Mouse (Mus musculus): Measurements from ENCODE around the gene Slc10a4.
"Not testable (repeated sequence)": the region's sequence is repeated elsewhere in the genome, so short reads cannot be mapped to it uniquely, and the experiment has no call there.

Gene Slc10a4

DNA sequence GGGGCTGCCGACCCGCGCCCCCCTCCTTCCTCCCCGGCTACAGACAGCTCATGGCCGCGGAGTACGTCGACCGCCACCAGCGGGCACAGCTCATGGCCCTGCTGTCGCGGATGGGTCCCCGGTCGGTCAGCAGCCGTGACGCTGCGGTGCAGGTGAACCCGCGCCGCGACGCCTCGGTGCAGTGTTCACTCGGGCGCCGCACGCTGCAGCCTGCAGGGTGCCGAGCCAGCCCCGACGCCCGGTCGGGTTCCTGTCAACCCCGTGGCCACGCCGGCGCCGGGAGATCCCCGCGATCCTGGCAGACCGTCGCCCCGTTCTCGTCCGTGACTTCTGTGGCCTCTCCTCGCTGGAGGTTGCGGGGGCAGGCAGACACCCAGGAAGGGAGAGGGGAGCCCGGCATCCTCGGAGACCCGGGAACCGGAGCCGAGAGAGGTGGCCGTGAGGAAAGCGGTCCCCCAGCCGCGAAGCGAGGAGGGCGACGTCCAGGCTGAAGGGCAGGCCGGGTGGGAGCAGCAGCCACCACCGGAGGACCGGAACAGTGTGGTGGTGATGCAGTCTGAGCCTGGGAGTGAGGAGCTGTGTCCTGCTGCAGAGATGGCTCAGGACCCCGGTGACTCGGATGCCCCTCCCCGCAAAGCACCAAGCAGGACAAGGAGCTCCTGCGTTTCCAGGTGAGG, 7.1 kb downstream of the Slc10a4 start:
- not testable (repeated sequence) for DNase-seq (ENCODE audit: low read depth, low spot score)

DNA sequence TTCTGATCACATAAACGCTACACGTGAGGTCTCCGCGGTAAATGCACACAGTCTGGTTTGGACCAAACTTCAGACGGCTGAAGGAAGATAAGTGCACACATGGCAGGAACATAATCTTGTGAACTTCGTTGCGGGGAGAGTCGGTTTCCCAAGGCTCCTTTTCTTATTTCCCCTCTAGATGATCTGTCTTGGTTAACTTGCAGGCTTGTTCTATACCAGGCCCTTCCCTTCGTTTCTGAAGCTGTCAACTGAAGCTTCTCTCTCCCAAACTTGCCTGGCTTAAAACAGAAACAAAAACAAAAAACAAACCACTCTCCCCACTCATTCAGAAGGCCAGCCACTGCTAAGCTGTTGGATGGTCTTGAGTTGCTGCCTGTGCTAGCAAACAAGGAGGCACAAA, 8.1 kb downstream of the Slc10a4 start:
- no peak for DNase-seq (ENCODE audit: low read depth, low spot score)

DNA sequence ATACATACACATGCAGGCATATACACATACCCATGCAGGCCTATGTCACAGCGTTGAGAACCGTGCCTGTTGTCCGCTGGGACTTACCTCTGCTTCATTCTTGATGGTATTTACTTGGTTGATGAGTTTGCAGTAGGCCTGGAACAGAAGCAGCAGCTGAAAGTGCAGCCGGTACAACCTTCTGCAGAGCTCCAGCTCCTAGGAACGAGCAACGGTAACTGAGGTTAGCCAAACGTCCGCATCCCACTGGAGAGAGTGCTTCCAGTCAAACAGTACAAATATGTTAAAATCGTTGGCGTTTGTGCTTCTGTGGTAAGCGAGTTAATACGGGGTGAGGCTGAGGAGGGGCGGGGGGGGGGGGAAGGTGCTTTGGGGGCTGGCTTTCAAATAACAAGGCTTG, 17.1 kb downstream of the Slc10a4 start:
- DNase-seq (ENCODE audit: low read depth, low spot score): no peak

DNA sequence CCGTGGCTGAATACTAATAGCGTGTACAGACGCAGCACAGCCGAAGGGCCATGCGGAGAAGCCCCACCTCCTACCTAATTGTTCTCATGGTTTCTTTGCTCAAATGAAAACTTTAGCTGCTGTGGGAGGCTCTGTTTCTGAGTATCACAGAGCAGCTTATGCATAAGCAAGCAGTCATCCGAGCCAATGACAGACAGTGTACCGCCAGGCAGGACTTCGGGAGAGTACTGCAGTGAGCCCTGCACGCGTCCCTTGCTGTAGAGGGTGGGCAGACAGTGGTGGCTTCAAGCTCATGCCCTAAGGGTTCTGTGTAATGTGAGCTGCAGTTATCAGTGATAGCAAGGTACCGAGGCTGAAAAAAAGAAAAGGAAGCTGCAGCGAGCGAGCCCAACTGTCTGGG, 22.0 kb downstream of the Slc10a4 start:
- no peak for DNase-seq (ENCODE audit: low read depth, low spot score)

DNA sequence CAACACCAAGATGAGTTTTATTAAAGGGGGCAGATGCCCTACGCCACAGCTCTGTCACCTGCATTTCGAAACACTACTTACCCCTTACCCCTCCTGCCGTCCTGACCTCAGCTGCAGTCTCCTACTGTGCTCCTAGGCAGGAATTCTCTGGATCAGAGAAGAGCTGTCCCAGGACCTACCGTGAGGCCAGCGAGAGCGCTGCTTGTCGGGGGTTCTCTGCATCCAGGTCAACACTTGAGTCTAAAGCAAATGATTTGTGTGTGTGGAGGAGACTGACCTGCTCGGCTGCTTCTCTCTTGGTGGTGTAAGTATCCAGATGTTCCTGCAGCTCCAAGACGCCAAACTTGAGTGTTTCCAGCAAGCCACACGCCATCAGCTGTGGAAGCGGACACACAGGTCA, 25.8 kb downstream of the Slc10a4 start:
- DNase-seq (ENCODE audit: low read depth, low spot score): no peak

DNA sequence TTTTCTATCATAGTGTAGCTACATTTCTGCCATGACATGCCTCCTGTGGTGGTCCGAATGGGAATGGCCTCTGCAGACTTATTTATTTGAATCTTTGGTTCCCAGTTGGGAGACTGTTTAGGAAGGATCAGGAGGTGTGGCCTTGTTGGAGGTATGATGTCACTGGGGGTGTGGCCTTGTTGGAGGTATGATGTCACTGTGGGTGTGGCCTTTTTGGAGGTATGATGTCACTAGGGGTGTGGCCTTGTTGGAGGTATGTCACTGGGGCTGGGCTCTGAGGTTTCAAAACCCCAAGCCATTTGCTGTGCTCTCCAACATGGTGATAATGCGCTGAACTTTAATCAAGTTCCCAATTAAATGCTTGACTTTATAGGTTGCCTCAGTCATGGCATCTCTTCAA, 37.4 kb downstream of the Slc10a4 start:
- peak; percentile 20 for DNase-seq (ENCODE audit: low read depth, low spot score)

DNA sequence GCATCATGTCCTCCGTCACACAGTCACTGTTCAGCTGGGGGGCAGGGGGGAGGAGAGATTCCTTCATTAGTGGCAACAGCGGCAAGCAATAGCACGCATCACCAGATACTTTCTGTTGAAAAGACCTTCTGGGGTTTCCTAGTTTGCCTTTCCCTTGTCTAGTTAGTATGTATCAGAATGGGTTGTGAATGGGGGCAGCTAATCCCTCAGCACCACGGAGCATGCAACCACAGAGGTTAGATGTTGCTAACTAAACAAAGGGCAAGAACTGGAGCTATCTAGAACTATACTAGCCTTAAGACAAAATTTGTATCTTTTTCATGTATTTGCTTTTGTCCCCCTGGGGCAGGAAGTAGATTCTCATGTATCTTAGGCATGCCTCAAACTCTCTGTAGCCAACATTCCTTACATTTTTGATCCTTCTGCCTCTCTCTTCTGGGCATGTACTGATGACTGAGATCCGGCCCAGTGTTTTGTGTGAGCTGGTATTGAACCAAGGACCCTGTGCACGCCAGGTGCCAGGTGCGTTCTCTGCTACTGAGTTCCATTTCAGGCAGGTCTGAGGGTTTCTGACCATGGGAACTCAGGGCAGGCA, 41.1 kb downstream of the Slc10a4 start:
- DNase-seq (ENCODE audit: low read depth, low spot score): no peak

DNA sequence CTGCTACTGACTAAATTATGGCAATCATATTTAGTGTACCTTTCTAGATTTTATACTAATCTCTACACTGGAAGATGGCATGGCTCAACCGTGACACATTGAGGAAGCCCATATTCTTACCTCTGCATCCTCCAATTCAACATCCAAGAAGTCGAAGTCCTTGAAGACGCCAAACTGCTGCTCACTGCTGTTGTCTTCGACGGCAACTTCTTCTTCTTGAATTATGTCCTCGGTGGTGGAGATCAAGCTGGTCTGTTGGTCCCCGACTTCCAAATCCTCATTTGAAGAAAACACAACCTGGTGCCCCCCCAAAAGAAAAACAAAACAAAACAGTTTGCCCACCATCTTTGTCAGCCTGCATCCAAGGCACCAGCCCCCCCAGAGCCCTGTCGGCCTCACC, 47.2 kb downstream of the Slc10a4 start:
- no peak for DNase-seq (ENCODE audit: low read depth, low spot score)

DNA sequence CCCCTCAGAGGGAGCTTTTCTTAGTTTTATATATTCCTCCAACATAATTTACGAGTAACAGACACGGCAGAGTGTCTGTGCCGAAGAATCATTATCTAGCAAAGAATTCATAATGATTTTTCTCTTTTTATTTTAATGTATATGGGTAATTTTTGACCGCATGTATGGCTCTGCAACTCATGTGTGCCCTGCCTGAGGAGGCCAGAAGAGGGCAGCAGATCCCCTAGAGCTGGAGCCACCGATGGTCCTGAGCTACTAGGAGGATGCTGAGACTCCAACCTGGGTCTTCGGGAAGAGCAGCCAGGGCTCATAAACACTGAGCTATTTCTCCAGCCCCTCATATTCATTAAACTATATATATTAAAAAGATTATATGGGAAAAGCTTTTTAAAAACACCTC, 49.8 kb downstream of the Slc10a4 start:
- DNase-seq (ENCODE audit: low read depth, low spot score): no peak

DNA sequence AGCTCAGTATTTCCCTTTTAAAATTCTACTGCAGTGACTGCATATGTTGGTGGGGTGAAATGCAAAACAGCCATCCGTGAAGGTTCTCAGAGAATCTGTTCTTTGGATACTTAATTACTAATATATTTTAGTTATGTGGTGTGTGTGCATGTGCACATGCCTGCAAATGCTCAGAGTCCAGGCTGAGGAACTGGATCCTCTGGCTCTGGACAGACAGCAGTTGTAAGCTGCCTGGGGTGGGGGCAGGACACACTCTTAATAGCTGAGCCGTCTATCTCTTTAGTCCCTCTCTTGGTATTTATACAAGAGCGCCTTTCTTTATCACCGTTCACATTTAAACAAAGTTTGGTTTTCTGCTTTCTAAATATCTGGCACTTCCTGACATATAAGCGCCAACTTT, 50.3 kb downstream of the Slc10a4 start:
- no peak for DNase-seq (ENCODE audit: low read depth, low spot score)

DNA sequence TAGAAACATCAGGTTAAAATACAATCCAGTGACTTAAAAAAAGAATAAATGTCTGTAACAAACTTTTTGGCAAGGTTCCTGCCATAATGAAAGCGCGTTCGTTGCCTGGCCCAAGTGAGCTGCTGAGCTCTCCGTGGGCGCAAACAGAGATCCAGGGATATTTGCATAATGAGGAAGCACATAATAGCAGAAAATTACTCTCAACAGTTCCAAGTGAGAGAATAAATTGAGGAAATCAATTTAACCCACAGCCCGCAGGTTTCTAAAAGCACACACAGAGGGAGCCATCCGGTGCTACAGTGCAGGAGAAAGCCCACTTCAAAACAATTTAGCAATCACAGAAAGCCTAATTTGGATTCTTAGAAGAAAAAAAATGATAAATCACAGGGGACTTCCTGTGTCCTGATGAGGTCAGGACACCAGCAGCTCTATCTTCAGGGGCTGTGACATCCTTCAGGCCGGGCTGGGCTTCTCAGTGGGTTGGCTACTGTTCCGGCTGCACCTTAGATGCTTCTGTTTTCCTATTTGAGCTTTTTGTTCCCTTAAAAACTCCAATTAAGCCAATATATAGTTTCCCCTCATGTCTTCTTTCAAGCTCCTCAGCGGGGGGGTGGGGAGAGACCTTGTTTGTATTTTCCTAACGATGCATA, 54.9 kb downstream of the Slc10a4 start:
- DNase-seq (ENCODE audit: low read depth, low spot score): no peak
